Mouse (Mus musculus): ENCODE data around the gene Gm45785. TPM values are rescaled to one million over a fixed set of nuclear protein-coding genes. Genes with fewer than 3 reads are reported as not detected.

Gene Gm45785
- polyA plus RNA-seq, 1 experiment from 2014 or later: not detected

DNA sequence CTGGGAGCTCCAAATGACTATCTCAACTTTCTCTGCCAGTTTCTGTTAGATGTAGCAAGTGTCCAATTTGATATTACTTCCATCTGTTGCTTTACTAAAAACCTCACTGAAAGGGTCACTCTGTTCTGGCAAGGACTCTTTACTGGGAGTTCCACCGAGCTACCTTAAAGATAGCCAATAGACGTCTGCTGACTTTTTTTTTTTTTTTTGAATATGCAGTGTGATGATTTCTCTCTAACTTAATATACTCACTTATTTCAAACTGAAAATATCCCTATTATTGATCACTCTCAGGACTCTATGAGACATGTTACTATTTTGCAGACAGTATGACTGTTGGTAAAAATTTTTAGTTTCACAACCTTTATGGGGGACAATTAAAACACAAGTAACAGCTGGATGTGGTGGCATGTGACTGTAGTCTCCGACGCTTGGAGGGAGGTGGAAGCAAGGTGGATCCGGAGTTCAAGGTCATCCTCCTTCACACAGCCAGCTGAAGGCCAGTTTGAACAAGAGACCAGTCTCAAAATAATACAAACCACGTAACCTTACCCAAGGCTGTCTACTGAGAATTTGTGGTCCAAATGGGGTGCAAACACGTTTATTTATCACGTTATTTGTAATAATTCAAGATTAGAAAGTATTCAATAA, 24.9 kb upstream of the Gm45785 start:
- no peak for TF ChIP-seq CTCF (IDR thresholded peaks at IDR 0.05; ENCODE audit: low read depth)
- Histone ChIP-seq H3K4me2 (replicated peaks; ENCODE audit: low read depth) (peak overlapping the region; percentile 87), H3K9me3 (ENCODE audit: control insufficient read depth) (no peaks in the 10 kb centered on the region), H3K4me3 (ENCODE audit: low read depth, low read length) (peak overlapping the region; percentile 86), H3K27ac (ENCODE audit: low read depth, low read length) (peak overlapping the region; percentile 81; the same call in 1 of the 2 replicates), H3K27me3 (replicated peaks; ENCODE audit: control insufficient read depth, insufficient read depth, low read length) (no peaks in the 10 kb centered on the region), H3K36me3 (ENCODE audit: control insufficient read depth, insufficient read depth) (peaks cover 28% of the 10 kb centered on the region), H3K4me1 (replicated peaks; ENCODE audit: control insufficient read depth, insufficient read depth, low read length) (peaks cover 2% of the 10 kb centered on the region; the same call in 1 of the 2 replicates), H3K9ac (ENCODE audit: low read depth, low read length) (peak overlapping the region; percentile 67)
- WGBS: 7% methylated on average over 8 of the region's 8 CpGs
- no peak for ATAC-seq

DNA sequence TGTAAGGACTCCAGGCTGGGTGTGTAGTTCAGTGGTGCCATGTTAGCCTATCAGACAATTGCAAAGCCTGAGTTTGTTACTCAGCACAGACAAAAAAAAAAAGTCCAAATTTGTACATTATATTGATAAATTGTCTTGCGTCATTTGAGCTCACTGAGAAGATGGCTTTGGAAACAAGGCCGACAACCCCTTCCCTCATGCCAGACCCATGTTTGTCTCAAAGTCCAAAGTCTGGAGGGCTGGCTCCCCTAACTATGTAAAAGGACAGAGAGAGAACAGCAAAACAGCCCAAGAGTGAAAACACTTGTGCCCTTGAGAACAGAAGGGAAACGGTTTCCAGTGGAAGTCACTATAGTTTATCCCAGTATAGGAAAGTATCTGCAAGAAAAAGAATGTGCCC, 24.3 kb upstream of the Gm45785 start:
- no peak overlapping the region for H3K9ac ChIP-seq (ENCODE audit: low read depth, low read length)
- H3K4me1 ChIP-seq (replicated peaks; ENCODE audit: control insufficient read depth, insufficient read depth, low read length): peaks cover 2% of the 10 kb centered on the region; the same call in 1 of the 2 replicates

DNA sequence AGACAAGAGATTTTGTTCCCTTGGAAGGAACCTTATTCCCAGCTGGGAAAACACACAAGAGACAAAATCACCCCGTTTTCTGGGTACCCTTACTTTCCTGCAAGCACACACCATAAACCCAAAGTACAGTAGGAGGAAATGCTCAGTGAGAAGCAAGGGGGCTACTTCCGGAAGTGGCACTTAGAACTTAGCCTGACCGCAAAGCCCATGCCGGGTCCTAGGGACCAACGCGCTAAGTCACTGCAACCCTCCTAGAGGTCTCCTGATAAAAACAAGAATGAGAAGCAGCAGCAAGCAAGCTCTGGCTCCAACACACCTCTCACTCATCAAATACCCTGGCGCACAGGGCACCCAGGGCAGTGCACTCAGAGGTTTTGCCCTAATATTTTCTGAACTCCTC, 23.2 kb upstream of the Gm45785 start:
- Histone ChIP-seq H3K4me3 (ENCODE audit: low read depth, low read length) (no peak overlapping the region), H3K27me3 (replicated peaks; ENCODE audit: control insufficient read depth, insufficient read depth, low read length) (no peaks in the 10 kb centered on the region), H3K9ac (ENCODE audit: low read depth, low read length) (no peak overlapping the region), H3K27ac (ENCODE audit: low read depth, low read length) (no peak overlapping the region), H3K9me3 (ENCODE audit: control insufficient read depth) (no peaks in the 10 kb centered on the region), H3K36me3 (ENCODE audit: control insufficient read depth, insufficient read depth) (peaks cover 32% of the 10 kb centered on the region), H3K4me1 (replicated peaks; ENCODE audit: control insufficient read depth, insufficient read depth, low read length) (peaks cover 2% of the 10 kb centered on the region; the same call in 1 of the 2 replicates), H3K4me2 (replicated peaks; ENCODE audit: low read depth) (0 out of 2 replicates have a peak overlapping the region, but pooled peaks have one; percentile 17)
- ATAC-seq: no peak
- TF ChIP-seq CTCF (IDR thresholded peaks at IDR 0.05; ENCODE audit: low read depth): no peak
- 87% methylated on average over 7 of the region's 7 CpGs for WGBS

More for the DNA sequence above, 24.3 kb upstream of the Gm45785 start:
- no peaks in the 10 kb centered on the region for H3K27me3 ChIP-seq (replicated peaks; ENCODE audit: control insufficient read depth, insufficient read depth, low read length)
- H3K4me3 ChIP-seq (ENCODE audit: low read depth, low read length): no peak overlapping the region
- H3K36me3 ChIP-seq (ENCODE audit: control insufficient read depth, insufficient read depth): peaks cover 30% of the 10 kb centered on the region
- 40% methylated on average over 3 of the region's 3 CpGs for WGBS
- no peak for TF ChIP-seq CTCF (IDR thresholded peaks at IDR 0.05; ENCODE audit: low read depth)
- no peak overlapping the region for H3K27ac ChIP-seq (ENCODE audit: low read depth, low read length)
- no peak for ATAC-seq
- H3K4me2 ChIP-seq (replicated peaks; ENCODE audit: low read depth): peak overlapping the region; percentile 87; the same call in 1 of the 2 replicates
- no peaks in the 10 kb centered on the region for H3K9me3 ChIP-seq (ENCODE audit: control insufficient read depth)

DNA sequence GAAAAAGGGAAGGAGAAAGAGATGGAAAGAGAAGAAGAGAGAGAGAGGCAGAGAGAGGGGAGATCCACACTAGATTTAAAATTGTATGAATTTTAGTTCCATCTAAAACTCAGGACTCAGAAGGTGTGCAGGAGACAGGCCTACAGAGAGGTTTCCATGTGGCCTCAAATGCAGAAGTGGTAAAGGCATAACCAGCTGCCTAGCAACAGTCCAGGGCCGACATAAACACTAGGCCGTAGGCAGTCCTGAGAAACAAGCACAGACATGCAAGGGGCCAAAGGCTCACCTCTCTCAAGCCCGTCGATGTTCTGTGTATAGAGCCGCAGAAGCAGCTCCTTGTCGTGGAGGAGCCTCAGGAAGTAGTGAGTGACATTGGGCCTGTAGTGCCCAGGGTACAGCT, 21.2 kb upstream of the Gm45785 start:
- peaks cover 42% of the 10 kb centered on the region for H3K36me3 ChIP-seq (ENCODE audit: control insufficient read depth, insufficient read depth)
- no peaks in the 10 kb centered on the region for H3K27me3 ChIP-seq (replicated peaks; ENCODE audit: control insufficient read depth, insufficient read depth, low read length)
- no peak overlapping the region for H3K4me3 ChIP-seq (ENCODE audit: low read depth, low read length)
- peaks cover 2% of the 10 kb centered on the region; the same call in 1 of the 2 replicates for H3K4me1 ChIP-seq (replicated peaks; ENCODE audit: control insufficient read depth, insufficient read depth, low read length)
- TF ChIP-seq CTCF (IDR thresholded peaks at IDR 0.05; ENCODE audit: low read depth): no peak
- no peaks in the 10 kb centered on the region for H3K9me3 ChIP-seq (ENCODE audit: control insufficient read depth)
- no peak for ATAC-seq
- no peak overlapping the region for H3K9ac ChIP-seq (ENCODE audit: low read depth, low read length)
- no peak overlapping the region for H3K4me2 ChIP-seq (replicated peaks; ENCODE audit: low read depth)
- H3K27ac ChIP-seq (ENCODE audit: low read depth, low read length): no peak overlapping the region
- WGBS: 81% methylated on average over 6 of the region's 6 CpGs

DNA sequence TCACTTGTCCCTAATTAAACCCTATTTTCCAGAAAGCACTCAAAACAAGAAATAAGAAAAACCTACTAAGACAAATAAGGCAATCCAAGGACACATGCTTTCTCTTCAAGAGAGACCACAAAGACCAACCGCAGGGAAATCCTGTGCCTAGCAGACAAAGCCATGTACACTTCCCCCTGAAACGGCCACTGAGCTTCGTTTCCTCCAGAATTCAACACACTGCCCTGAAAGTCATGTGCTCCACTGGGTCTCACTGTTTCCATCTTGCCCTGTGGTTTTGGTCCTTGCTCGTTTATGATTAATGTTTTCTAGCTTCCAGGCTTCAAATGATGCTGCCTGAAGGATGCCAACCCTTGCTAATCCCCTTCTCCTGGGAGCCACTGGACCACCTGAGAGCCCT, 18.1 kb upstream of the Gm45785 start:
- no peak overlapping the region for H3K4me3 ChIP-seq (ENCODE audit: low read depth, low read length)
- H3K9ac ChIP-seq (ENCODE audit: low read depth, low read length): no peak overlapping the region
- no peaks in the 10 kb centered on the region for H3K9me3 ChIP-seq (ENCODE audit: control insufficient read depth)
- peaks cover 51% of the 10 kb centered on the region for H3K36me3 ChIP-seq (ENCODE audit: control insufficient read depth, insufficient read depth)
- no peak for ATAC-seq
- H3K4me2 ChIP-seq (replicated peaks; ENCODE audit: low read depth): no peak overlapping the region
- no peaks in the 10 kb centered on the region for H3K27me3 ChIP-seq (replicated peaks; ENCODE audit: control insufficient read depth, insufficient read depth, low read length)
- no peaks in the 10 kb centered on the region for H3K4me1 ChIP-seq (replicated peaks; ENCODE audit: control insufficient read depth, insufficient read depth, low read length)
- no peak overlapping the region for H3K27ac ChIP-seq (ENCODE audit: low read depth, low read length)
- WGBS: 93% methylated on average over 4 of the region's 4 CpGs
- TF ChIP-seq CTCF (IDR thresholded peaks at IDR 0.05; ENCODE audit: low read depth): no peak

DNA sequence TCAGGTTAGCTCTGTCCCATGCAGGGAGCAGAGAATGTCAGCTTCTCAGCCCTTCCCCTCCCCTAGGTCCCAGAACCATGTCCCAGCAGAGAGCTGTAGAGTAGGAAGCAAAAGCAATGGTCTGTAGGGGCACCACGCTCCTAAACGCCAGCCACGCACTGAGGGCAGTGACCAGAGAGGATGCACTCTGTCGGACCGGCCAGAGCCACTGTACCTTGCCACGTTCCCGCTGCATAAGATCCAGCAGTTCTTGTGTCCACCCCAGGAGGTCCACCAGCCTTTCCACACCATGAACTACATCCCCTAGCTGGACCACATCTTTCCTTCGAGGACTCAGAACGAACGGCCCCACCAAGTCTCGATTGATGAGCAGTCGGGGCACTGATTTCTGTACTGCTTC, 8.6 kb upstream of the Gm45785 start:
- Histone ChIP-seq H3K4me3 (ENCODE audit: low read depth, low read length) (no peak overlapping the region), H3K4me1 (replicated peaks; ENCODE audit: control insufficient read depth, insufficient read depth, low read length) (no peaks in the 10 kb centered on the region), H3K36me3 (ENCODE audit: control insufficient read depth, insufficient read depth) (peaks cover 49% of the 10 kb centered on the region), H3K27me3 (replicated peaks; ENCODE audit: control insufficient read depth, insufficient read depth, low read length) (no peaks in the 10 kb centered on the region), H3K9me3 (ENCODE audit: control insufficient read depth) (no peaks in the 10 kb centered on the region), H3K4me2 (replicated peaks; ENCODE audit: low read depth) (no peak overlapping the region), H3K27ac (ENCODE audit: low read depth, low read length) (no peak overlapping the region), H3K9ac (ENCODE audit: low read depth, low read length) (no peak overlapping the region)
- ATAC-seq: no peak
- WGBS: 92% methylated on average over 12 of the region's 12 CpGs
- no peak for TF ChIP-seq CTCF (IDR thresholded peaks at IDR 0.05; ENCODE audit: low read depth)
